Mouse (Mus musculus): Measurements from ENCODE around the gene Susd1.
"Not testable (repeated sequence)": the region's sequence is repeated elsewhere in the genome, so short reads cannot be mapped to it uniquely, and the experiment has no call there.

Gene Susd1

DNA sequence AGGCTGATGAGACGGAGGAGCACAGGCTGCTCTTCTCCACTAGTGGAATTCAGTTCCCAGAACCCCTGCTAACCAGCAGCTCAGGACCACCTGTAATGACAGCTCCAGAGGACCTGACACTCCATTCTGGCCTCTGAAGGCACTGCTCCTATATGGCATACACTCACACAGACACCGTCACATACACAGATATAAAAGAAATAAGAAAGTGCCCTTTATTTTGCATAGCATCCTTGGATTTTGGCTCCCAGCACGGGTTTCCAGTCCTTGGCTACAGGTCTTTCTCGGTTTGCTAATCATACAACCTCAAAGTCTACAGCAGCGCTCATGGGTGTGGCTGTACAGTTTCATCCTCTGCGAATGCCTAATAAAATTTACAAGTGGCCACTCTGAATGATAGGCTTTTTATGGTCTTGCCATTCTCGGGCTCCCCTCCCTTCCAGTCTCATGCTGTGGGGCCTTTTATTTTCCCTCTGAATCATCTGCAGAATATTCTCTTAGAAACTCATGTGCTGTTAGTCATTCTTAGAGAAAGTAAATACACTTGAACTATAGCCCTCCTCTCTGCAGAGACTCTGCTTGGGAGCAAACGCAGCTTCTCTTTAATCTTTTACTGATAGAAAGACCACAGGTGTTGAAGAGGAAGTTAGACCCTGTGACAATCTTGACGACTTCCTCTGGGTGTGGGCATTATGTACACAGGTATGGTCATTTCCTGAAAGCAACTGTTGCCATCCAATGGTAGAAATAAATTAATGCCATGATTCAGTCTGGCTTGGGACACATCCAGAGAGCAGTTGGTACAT is 119.1 kb downstream of the Susd1 start:
- no peak for DNase-seq

DNA sequence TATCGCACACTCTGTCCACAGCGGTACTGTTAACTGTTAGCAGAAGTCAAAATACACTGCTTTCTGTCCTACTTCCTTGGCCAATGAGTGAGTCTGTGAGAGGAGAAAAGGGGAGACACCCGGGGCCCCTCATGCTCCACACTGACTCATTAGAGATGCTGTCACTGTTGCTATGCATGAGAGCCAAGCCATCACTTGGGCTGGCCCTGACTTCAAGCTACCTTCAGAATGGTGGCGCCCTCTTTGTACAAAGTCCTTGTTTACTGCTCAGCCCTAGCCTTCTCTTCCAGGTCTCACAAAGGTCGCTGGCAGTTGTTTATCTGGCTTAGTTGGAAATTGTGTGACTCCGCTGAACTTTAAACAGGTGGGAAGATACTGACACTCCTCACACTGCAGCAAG is 119.8 kb downstream of the Susd1 start:
- no peak for DNase-seq

DNA sequence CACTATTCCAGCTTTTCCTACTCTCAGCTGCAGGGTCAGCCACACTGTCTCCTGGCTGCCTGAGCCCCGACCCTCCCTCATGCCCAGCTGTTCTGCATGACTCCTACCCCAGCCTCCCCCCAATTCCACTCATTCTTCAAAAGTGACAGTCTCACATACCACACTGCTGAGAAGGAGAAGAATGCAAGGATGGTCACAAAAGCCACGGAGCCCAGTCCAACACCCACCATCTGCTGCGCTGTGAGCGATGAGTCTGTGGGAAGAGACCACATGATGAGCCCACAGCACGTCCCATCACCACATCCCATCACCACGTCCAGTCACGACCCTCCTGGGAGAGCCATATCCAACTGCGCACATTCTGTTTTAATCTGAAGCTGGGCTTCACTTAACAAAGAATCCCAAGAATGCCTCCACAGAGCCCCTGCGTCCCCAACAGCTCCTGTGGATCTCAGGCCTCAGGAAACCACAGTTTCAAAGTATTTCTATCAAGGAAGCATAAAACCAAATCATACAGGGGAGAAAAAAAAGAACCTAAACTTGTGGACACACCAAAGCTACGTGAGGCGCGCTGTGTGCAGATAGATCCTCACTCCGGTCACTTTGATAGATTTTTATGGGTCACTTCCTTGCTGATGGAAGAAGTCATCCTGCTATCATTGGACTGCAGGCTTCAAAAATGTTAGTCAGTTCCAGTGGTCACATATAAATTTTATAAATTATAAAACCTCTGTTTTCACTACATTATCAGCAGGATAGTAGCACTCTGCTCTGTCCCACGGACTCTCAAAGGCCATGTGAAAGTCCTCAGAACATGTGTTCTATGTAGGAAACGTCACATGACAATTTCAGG is 122.7 kb downstream of the Susd1 start:
- DNase-seq, result no peak

DNA sequence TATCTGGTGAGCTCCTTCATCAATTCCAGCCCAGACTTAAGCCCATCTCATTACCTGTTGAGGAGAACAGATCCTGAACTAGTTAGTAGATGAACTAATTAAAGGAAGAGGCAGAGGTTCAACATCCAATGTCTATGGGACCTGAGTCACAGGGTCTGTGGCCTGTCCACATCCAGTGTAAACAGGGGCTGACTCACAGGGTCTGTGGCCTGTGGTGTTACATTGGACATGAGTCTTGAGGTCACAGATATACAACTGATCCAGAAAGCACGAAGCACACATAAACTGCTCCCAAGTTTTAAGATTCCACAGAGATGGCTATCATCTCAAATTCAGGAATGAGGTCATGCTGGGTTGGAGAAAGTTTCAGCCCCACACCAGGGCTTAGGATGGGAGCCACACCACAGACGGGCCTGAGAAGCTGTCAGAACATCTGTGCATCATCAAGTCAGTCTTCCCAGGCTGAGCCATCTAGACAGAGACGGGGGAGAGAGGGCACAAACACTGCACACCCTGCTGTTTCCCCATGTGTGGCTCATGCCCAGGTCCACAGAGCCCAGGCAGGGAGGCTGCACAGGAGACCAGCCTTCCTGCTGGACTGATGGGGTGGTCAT is 123.4 kb downstream of the Susd1 start:
- no peak for DNase-seq

DNA sequence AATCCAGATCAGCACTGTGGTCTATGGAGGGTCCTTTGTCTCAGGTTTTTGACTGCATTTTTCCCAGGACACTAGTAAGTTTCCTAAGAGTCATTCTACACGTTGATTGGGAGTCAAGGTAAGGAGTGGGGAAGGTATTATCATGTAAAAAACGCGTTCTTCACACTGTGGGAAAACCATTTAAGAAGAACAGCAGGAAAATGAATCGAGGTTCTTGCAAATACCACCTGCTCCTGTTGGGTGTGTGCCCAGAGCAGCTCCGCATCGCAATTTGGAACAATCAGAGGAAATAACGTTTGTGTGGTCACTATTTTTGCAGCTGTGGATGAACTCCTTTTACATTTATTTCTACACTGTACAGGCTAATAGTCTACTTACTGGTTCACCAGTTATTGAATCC is 125.5 kb downstream of the Susd1 start:
- no peak for DNase-seq

DNA sequence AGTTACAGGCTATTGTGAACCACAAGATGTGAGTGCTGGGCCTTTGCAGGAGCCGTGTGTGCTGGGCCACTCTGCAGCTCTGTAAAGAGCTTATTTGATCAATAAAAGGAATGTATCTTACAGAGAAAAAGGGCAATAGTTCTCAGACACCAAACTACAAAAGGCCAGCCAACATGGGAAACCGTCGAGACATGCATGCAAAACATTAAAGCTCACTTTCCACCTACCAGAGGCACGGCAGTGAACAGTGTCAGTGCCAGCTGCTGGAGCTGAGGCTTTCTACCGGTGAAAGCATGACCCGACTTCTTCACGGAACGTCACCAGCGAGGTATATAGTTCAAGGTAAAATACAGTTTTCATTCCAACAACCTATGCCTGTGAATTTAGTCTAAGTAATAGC is 127.8 kb downstream of the Susd1 start:
- no peak for DNase-seq

DNA sequence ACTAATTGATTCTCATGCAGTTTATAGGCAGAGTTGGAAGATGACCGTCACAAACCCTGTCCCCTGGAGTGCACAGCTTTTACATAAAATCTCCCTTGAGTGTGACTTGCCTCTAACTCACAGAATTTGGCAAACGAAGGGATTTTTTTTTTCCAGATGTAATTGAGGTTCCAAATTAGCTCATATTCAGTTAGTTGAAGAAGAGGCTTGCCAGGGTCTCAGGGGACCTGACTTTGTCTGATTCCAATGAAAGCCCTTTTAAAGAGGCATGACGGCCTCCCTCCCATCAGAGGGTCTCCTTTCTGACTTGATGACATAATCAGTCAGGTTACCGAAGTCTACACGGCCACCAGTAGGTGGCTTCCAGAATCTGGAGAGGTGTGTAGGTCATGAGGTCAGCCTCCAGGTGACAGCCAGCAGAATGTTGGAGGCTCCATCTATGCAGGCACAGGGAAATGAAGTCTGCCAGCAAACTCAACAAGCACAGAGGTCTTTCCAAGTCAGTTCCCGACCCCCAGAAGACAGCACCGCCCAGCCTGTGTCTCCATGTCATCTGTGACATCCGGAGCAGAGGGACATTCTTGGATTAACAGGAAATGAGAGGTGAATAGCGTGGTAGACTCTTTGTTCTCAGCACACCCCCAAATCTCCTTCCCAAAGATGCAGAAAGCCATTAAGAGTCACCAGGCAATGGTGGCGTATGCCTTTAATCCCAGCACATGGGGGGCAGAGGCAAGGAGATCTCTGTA is 130.4 kb downstream of the Susd1 start:
- no peak for DNase-seq

DNA sequence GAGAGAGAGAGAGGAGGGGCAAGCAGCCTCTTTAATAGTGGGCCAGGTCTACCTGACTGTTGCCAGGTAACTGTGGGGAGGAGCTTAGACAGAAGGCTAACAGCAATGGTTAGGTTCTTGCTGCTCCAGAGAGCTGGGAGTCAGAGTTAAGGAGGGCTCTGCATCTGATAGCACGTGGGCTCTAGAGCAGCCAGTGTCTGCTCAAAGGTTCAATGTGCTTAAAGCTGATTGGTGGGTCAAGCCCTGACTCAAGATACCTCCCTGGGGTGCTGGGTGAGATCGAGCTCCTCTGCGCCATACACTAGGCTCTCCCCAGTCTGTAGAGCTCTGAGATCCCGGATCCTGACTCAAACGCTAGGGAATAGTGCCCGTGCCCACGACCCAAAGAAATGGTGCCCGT is 136.0 kb downstream of the Susd1 start:
- DNase-seq, result no peak

DNA sequence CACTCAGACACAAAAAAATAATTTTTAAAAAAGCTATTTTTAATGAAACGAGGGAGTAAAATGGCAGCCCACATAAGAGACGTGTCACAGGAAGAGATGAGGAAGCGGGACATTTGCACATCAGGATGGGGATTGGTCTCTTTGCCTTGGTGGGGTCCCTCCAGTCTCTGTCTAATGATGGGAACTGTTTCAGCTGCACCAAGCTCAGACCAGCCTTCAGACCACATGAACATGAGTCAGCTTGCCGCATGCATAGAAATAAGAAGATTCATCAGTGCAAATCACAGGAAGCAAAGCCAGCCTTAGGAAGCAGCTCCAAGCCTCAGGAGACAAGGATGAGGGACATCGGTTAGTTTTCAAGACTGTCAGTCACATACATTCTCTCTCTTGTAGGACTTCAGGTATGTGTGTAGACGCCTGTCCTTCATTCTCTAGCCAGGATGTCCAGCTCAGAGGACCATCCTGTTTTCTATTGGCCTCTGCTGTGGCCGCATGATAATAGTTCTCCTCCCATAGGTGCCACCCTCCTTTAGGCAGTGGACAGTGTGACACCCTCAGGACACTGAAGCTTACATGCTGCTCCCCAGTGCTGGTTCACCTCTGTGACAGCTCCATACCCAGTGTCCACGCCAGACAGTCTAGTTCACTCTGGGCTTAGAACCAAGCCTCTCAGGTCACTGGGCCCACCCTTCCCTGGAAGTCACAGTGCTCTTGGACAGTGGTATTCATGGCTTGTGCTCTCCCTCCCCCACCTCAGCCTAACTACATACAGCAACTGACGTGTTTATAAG is 137.2 kb downstream of the Susd1 start:
- DNase-seq, result no peak

DNA sequence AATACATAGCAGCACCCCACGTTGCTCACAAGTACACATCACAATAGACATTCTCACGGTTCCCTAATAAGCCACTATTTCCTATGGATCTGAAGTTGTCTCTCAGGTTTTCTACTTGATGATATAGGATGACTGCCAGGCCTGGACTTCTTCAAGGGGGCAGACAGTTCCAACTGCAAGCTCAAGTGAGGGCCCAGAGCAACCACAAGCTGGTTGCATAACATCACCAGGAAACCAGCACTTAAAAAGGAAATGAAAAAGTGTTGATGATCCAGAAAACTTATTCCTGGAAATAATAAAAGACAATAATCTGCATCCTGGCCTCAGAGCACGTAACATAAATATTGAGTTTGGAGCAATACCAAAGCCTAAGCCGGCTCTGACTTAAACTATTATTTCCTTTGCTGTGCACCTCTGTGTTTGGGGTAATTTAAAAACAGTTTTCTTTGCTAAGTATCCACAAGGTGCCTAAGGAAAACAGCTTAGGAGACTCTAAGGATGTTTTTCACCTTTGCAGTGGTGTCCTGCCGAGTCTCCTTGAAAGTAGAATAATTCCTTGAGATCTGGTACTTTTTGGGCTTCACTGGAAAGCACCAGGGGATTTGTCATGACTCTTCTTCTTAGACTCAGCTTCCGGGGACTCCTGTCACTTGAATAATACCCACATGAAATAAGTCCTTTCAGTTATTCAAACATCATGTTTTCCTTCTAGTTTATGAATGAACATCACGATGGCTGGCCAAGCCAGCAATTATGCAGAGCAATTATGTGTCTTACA is 139.5 kb downstream of the Susd1 start:
- DNase-seq, result no peak

DNA sequence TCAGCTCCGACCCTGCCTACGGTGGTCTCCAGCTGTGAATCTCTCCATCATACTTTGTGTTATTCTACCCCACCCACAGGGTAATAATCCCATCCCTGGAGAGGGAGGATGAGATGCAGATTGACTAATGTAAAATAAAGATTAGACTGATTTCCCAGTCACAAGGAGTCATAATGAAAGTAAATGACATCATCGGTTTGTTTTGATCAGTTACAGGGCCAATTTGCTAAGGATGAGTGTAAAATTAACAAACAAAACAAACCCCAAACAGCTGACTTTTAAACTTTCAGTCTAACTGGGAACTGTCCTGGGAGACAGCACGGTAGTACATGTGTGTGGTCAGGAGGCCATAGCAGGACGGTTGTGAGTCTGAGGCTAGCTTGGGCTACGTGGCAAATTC is 143.3 kb downstream of the Susd1 start:
- no peak for DNase-seq

DNA sequence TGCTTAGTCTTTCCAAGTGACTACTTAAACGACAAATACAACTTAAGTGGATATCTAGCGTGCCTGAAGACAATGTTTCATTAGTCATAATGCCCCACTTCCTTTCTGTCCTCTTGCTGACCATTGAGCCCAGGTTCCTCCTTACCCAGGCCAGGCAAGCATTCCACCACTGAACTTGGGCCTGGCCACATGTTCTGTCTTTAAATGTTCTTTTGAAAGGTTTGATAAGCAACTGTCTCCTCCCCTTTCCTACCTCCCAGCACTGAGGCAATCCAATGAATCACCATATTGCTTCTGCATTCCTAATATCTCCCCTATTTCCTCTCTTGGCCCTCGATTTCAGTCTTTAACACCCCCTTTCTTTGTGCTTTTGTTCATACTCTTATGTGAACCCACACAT is 143.8 kb downstream of the Susd1 start:
- DNase-seq, result no peak

DNA sequence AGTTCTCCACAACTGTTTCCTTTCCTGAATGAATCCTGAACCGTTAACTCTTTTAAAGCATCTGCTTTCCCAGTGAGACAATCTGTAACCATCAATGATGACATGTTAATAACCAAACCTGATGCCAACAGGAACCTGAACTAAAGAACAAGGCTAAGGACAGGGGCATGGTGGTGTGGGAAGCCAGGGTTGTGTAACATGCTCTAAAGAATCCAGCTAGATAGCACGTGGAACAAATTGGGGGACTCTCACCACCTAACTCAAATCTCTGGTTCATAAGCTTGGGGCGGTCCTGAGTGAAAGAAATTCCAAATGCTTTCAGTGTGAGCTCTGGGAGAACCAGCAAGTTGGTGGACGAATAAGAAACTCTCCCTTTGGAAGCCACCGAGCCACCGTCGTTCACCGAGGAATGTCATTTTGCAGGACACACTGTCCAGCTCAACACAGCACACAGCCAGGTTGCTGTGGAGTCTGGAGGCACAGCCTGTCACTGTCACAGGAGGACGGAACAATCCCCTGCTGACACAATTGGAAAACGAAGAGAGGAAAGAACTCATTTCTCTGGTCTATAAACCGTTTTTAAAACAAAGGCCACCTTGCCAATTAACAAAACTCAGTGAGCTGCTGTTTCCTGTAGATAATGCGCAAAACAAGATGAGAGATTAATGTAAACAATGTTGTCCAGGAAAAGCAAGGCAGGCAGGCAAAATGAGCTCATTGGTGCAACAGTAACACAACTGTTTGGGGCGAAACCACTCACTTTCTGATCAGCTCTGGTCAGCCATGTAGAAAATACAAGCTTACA is 146.3 kb downstream of the Susd1 start:
- DNase-seq, result no peak

DNA sequence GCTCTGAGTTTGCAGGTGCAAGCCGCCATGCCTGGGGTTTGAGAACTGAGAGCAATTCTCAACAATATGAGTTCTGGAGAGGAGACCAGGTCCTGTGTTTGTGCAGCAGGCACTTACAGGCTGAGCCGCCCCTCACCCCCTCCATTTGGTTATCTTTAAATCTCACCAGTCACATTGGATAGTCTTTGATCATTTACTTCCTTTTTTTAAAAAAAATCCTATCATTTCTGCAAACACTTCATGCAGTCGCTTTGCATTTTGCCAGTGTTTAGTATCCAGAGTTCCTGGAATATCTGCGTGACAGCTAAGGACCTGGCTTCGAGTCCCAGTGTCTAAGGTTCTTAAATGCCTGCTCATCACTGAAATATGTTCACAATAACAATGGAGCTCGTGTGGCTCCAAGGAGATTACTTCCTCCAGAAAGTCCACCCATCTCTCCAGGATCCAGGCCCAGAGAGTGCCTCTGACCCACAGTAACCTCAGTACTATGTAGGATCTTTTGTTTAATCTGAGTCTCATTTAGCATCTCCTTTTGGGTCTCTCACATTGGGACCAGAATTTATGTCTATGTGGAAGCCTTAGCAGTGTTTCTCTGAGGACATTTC is 147.4 kb downstream of the Susd1 start:
- no peak for DNase-seq

DNA sequence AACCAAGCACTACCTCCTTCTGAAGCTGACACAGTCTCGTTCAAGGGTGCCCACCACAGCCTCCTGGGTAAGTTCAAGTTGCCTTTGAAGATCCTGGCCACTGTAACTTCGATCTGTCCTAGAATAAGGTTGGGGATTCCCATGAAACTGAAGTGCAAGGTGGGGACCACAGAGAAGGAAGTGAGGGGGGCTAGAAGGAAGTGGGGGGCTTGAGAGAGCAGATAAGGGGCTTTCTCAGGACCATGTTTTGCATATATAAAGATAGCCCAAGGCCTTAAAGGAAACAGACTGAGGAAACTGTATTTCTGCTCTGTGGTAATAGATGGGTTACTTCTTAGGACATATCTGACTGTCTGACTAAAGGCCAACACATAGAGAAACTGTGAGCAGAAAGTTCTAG is 151.3 kb downstream of the Susd1 start:
- no peak for DNase-seq

DNA sequence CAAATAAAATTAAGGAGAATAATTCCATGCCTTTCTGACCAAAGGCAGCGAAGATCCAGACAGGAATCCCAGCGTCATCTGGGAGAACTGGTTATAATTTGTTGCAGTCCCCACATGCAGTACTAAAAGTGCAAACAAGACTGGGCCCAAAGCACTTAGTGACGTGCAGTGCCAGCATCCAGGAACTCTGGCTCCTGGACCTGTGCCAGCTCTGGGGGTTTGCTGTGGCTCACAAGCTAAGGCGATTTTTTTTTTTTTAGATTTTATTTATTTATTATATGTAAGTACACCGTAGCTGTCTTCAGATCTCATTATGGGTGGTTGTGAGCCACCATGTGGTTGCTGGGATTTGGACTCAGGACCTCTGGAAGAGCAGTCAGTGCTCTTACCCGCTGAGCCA is 152.1 kb downstream of the Susd1 start:
- DNase-seq, result not testable (repeated sequence)

DNA sequence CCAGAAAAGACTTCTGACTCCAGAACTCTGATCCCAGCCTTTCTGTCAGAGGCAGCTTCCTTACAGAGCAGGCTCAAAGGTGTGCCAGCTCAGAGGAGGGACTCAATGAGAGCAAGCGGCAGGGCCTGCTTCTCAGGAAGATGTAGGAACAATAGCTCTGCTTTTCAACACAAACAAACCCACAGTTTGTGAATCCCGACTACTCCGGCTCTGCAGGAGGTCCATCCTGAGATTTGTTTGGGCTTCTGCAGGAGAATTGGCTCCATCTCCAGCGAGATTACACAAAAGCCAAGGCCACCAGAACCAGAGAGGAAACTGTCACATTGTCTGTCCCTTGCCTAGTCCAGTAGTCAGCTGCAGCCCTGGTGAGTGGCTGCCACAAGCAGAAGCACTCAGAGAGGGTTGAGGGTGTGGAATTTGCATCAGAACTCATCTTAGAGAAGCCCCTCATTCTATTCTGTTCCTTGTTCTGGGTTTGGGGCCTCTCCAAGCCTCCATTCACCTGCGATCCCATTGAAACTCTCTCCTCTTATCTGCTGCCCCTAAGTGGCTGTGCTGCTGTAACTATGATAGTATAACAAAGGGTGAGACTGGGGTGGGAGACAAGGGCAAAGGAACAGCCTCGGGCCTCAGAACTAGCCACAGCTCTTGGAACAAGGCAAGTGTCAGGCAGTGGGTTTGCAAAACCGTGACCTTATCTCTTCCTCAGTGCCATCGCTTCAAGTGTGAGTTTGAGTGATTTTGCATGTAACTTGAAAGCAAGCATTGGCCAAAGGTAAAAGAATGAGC is 155.5 kb downstream of the Susd1 start:
- DNase-seq, result no peak

DNA sequence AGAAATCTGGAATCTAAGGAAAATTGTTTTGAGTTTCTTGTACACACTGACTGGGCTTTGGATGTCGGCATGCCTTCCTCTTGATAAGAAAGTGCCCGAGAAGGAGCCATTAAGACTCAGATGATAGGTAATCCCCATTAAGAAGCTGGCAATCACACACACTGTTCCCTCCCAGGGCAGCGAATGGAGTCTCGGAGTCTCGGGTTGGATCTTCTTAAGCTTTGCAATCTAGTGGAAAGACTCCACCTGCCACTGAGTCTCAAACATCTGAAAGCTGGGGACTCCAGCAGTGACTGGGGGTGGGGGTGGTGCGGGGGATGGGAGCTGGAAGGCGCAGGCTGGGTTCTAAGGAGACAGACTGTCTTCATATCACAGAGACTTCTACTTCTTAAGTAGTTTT is 156.3 kb downstream of the Susd1 start:
- no peak for DNase-seq

DNA sequence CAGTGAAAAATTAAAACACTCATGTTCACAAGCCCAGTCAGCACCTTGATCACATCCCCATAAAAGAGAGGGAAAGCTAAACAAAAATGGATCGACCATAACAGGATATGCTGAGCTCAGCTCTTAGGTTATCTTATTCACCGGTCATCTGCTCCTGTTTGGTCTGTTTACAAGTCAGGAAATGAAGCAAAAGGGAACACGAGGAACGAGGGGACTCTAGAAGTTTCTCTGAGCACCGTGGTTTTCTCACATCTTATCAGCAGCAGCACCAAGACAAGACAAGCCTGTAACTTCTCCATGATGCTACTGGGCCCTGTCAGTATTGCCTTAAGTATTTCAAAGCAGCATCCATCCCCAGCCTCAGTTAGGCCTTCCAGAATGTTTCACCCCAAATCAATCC is 157.6 kb downstream of the Susd1 start:
- no peak for DNase-seq
